Mouse (Mus musculus) midbrain, embryonic 14.5 days (tissue): ENCODE results near the gene Smug1. TPM values are rescaled to one million over a fixed set of nuclear protein-coding genes. Genes with fewer than 3 reads are reported as not detected.

ENCODE experiments used
- ATAC-seq: fragments of 200-750 bp; cut with Nextera tagmentation; 2 replicates; pipeline ENCODE4 v1.8.0; 2017; ENCODE audit warnings: moderate number of reproducible peaks, moderate library complexity; ENCODE audit not compliant: low FRiP score, low TSS enrichment
- DNase-seq: peaks from one replicate; pipeline ENCODE4 v3.0.0-alpha.2; 2015
- H3K27ac ChIP-seq: fragments of 300-500 bp; sonication (generic); replicated peaks from 2 replicates; pipeline ENCODE4 v1.5.1; 2014; ENCODE audit warnings: mild to moderate bottlenecking, low read depth, low read length, moderate library complexity
- H3K27me3 ChIP-seq: fragments of 300-500 bp; sonication (generic); 2 replicates; pipeline ENCODE4 v1.6.1; 2014; ENCODE audit warnings: low read length, control low read depth, mixed read lengths; ENCODE audit not compliant: control insufficient read depth, insufficient read depth
- H3K36me3 ChIP-seq: fragments of 300-500 bp; sonication (generic); 2 replicates; pipeline ENCODE4 v1.6.1; 2014; ENCODE audit warnings: low read length, control low read depth; ENCODE audit not compliant: control insufficient read depth, insufficient read depth
- H3K4me1 ChIP-seq: fragments of 300-500 bp; sonication (generic); 2 replicates; pipeline ENCODE4 v1.6.1; 2014; ENCODE audit warnings: mild to moderate bottlenecking, antibody characterized with exemption, low read length, control low read depth; ENCODE audit not compliant: control insufficient read depth, insufficient read depth
- H3K4me2 ChIP-seq: fragments of 300-500 bp; sonication (generic); 2 replicates; pipeline ENCODE4 v1.6.1; 2014; ENCODE audit warnings: mild to moderate bottlenecking, low read length, moderate library complexity
- H3K4me3 ChIP-seq: fragments of 300-500 bp; sonication (generic); replicated peaks from 2 replicates; pipeline ENCODE4 v1.5.1; 2014; ENCODE audit warnings: low read depth, low read length
- H3K9ac ChIP-seq: fragments of 300-500 bp; sonication (generic); replicated peaks from 2 replicates; pipeline ENCODE4 v1.6.1; 2014; ENCODE audit warnings: mild to moderate bottlenecking, low read length, moderate library complexity
- H3K9me3 ChIP-seq: fragments of 300-500 bp; sonication (generic); 2 replicates; pipeline ENCODE4 v1.6.1; 2016; ENCODE audit warnings: low read length, control low read depth, mixed read lengths; ENCODE audit not compliant: control insufficient read depth
- WGBS: fragments of 180-500 bp; shearing (Covaris S2); extraction: QIAGEN DNeasy Blood & Tissue Kit; methylation state at CpG from one replicate; pipeline ENCODE4 v1.1.7; 2014; 5-methylcytosine and 5-hydroxymethylcytosine counted together
- polyA plus RNA-seq: library from polyadenylated mRNA; unstranded; fragments of >200 nt; fragmentation: Nextera tagmentation; extraction: Ambion mirVana; gene quantifications from 2 replicates; pipeline ENCODE4 v1.2.1, GENCODE M21; 2014

Smug1 gene
- polyA plus RNA-seq, 1 experiment from 2014 or later, result 25.0 TPM

DNA sequence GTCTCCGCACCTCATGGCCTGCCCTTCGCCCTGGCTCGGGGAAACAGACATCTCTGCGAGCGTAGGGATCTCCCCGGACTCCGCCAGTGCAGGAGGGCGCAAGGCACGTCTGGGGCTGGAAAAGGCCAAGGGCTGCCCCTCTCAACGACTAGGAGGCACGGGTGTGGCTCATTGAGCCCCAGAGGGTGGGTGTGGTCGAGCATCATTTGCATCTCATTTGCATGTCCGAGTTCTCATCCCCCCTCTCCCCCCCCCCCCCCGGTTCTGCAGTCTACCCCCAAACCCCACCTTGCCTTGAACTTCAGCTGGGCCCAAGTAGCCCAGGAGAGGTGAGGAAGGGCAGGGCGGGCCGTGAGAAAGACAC is 3.4 kb upstream of the Smug1 start:
- H3K27me3 ChIP-seq, result peaks cover 89% of the 10 kb centered on the region
- no peak for ATAC-seq
- H3K9ac ChIP-seq, result peak overlapping the region; percentile 64; the same call in 1 of the 2 replicates
- H3K4me2 ChIP-seq, result peak overlapping the region; percentile 91
- peaks cover 9% of the 10 kb centered on the region for H3K4me1 ChIP-seq
- no peaks in the 10 kb centered on the region for H3K36me3 ChIP-seq
- WGBS, result 5% methylated on average over 15 of the region's 16 CpGs
- no peaks in the 10 kb centered on the region for H3K9me3 ChIP-seq
- peak overlapping the region; percentile 45; the same call in 1 of the 2 replicates for H3K4me3 ChIP-seq
- H3K27ac ChIP-seq, result no peak overlapping the region
- DNase-seq, result no peak

DNA sequence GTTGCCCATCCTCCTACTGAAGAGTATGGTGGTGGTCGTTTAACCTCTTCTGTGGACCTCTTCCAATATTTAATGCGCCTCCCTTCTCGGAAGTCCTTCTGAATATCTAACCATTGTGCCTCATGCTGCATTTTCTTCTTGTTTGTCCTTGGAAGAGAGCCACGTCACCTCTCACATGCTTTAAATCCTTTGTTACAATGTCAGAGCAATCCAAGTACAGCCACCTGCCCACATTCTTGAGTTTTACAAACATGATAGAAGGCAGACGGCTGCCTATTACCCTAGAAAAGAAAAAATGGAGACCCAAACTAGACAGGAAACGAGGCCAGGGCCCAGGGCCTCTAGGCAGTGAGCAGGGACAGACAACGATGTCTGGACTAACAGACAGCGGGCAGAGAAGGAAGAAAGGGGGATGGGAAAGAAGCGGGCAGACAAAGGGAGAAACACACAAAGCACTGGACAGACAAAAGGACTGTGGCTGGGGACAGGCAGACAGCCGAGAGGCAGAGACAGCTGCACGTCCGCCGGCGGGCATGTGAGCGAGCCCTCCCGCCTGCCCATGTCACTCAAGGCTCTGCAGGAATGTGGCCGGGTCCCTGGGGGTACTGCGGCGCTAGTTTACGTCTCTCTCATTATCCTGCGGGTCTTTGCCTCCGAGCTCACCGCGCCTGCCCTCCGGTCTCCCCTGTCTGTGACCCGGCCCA is 2.9 kb upstream of the Smug1 start:
- Histone ChIP-seq H3K4me1 (peaks cover 11% of the 10 kb centered on the region), H3K4me2 (peak overlapping the region; percentile 91), H3K27ac (no peak overlapping the region), H3K27me3 (peaks cover 84% of the 10 kb centered on the region), H3K4me3 (peak overlapping the region; percentile 45), H3K9ac (peak overlapping the region; percentile 64; the same call in 1 of the 2 replicates), H3K36me3 (no peaks in the 10 kb centered on the region), H3K9me3 (no peaks in the 10 kb centered on the region)
- 2% methylated on average over 26 of the region's 26 CpGs for WGBS
- DNase-seq (peak; percentile 62), ATAC-seq (no peak)

DNA sequence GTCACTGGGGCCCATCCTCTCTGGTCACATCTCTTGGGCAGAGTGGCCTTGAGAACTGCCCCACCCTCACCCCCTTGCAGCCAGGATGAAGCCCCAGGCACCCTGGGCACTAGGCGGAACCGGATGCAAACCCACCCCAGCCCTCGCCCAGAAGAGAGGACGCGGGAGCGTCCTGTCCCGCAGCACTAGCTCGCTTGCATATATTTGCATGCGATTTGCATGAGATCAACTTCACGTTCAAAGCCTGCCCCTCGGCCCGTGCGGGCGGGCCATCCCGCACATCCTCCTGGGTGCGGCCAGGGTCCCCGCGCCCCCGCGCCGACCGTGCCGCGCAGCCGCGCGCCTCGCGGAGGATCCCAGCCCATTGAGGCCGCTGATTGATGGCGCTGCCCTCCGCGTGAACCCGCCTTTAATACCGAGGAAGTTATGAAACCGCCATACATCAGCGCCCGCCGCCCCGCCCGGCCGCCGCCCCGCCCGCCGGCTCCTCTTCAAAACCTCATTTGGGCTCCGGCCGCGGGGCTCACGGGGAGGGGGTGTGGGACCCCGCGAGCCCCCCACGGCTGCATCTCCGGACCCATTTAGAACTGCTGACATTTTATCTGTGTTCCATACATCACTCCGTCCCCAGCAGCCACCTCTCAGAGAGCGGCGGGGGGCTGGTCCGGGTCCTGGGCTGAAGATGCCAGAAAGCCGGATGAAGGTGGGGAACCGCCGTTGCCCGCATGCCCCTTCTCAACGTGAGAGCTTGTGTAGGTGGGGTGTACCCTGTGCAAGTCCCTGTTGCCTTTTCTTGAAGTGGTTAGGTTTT is 2.1 kb upstream of the Smug1 start:
- Histone ChIP-seq H3K36me3 (no peaks in the 10 kb centered on the region), H3K4me1 (peaks cover 11% of the 10 kb centered on the region), H3K27ac (peak overlapping the region; percentile 50), H3K9ac (peak overlapping the region; percentile 64), H3K4me2 (peak overlapping the region; percentile 91), H3K4me3 (peak overlapping the region; percentile 45), H3K9me3 (no peaks in the 10 kb centered on the region), H3K27me3 (peaks cover 77% of the 10 kb centered on the region)
- WGBS, result under 1% methylated on average over 63 of the region's 63 CpGs
- ATAC-seq, result peak; percentile 18; the same call in 1 of the 2 replicates
- peak; percentile 74 for DNase-seq

GRCm38 (mm10) chr15:103167786-103168185 is 894 bp upstream of the Smug1 start:
- H3K4me3 ChIP-seq, result no peak overlapping the region
- ATAC-seq (no peak), DNase-seq (no peak)
- peaks cover 64% of the 10 kb centered on the region for H3K27me3 ChIP-seq
- 13% methylated on average over 3 of the region's 3 CpGs for WGBS
- no peak overlapping the region for H3K4me2 ChIP-seq
- H3K9me3 ChIP-seq, result no peaks in the 10 kb centered on the region
- peaks cover 11% of the 10 kb centered on the region for H3K4me1 ChIP-seq
- peak overlapping the region; percentile 50 for H3K27ac ChIP-seq
- H3K9ac ChIP-seq, result no peak overlapping the region
- no peaks in the 10 kb centered on the region for H3K36me3 ChIP-seq

- DNase-seq, result no peak
- Histone ChIP-seq H3K4me1 (peaks cover 20% of the 10 kb centered on the region), H3K27ac (no peak overlapping the region), H3K4me3 (no peak overlapping the region), H3K9ac (no peak overlapping the region), H3K36me3 (no peaks in the 10 kb centered on the region), H3K27me3 (peaks cover 46% of the 10 kb centered on the region), H3K4me2 (no peak overlapping the region), H3K9me3 (no peaks in the 10 kb centered on the region)
- 29% methylated on average over 5 of the region's 5 CpGs for WGBS
- no peak for ATAC-seq
Measured at GRCm38 (mm10) chr15:103165924-103166323, 968 bp downstream of the Smug1 start.

- under 1% methylated on average over 13 of the region's 13 CpGs for WGBS
- H3K27me3 ChIP-seq, result peaks cover 40% of the 10 kb centered on the region
- H3K27ac ChIP-seq, result no peak overlapping the region
- no peak overlapping the region for H3K4me2 ChIP-seq
- peak; percentile 97 for DNase-seq
- no peak overlapping the region for H3K9ac ChIP-seq
- peak; percentile 24; the same call in 1 of the 2 replicates for ATAC-seq
- H3K4me3 ChIP-seq, result no peak overlapping the region
- peaks cover 20% of the 10 kb centered on the region for H3K4me1 ChIP-seq
- no peaks in the 10 kb centered on the region for H3K36me3 ChIP-seq
- no peaks in the 10 kb centered on the region for H3K9me3 ChIP-seq
Measured at GRCm38 (mm10) chr15:103165379-103165778, 1.5 kb downstream of the Smug1 start.

- Histone ChIP-seq H3K9ac (peak overlapping the region; percentile 62), H3K27ac (0 out of 2 replicates have a peak overlapping the region, but pooled peaks have one; percentile 49), H3K36me3 (no peaks in the 10 kb centered on the region), H3K4me1 (peaks cover 11% of the 10 kb centered on the region), H3K27me3 (peaks cover 26% of the 10 kb centered on the region), H3K9me3 (no peaks in the 10 kb centered on the region), H3K4me3 (peak overlapping the region; percentile 63), H3K4me2 (peak overlapping the region; percentile 76)
- peak; percentile 99 for DNase-seq
- 8% methylated on average over 25 of the region's 25 CpGs for whole genome bisulfite sequencing
- peak; percentile 83 for ATAC-seq
Measured at GRCm38 (mm10) chr15:103163182-103163919, 3.5 kb downstream of the Smug1 start.

DNA sequence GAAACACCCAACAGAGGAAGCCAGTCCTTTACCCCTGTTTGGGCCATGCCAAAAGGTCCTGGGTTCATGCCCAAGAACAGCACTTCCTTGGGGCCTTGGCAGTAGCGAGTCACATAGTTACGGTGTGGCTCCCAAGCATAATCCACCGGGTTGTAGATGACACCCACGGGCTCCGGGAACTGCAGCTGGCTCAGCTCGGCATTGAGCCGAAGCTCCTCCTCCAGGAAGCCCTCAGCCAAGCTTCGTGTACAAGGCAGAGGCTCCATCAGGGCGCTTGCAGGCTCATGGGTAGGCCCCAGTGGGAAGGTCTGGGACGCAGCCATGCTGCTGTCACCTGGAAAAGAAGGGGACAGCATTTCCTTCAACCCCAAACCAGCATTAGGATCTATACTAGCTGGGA is 9.3 kb downstream of the Smug1 start:
- Histone ChIP-seq H3K27ac (no peak overlapping the region), H3K27me3 (no peaks in the 10 kb centered on the region), H3K36me3 (peaks cover 7% of the 10 kb centered on the region; the same call in 1 of the 2 replicates), H3K4me3 (no peak overlapping the region), H3K4me2 (no peak overlapping the region), H3K9ac (no peak overlapping the region), H3K4me1 (peaks cover 17% of the 10 kb centered on the region), H3K9me3 (no peaks in the 10 kb centered on the region)
- DNase-seq (no peak), ATAC-seq (no peak)
- 79% methylated on average over 10 of the region's 10 CpGs for WGBS
